Mouse (Mus musculus) embryonic facial prominence, embryonic 15.5 days (tissue): Measurements from ENCODE around the gene Mymx. TPM values are rescaled to one million over a fixed set of nuclear protein-coding genes. Genes with fewer than 3 reads are reported as not detected.
A peak's percentile ranks its signal among the peaks of the same experiment; 100 is the strongest.

ENCODE experiments used
- ATAC-seq: fragments of 200-750 bp; cut with Nextera tagmentation; 2 replicates; pipeline ENCODE4 v1.8.0; 2017; ENCODE audit warnings: low read depth, moderate TSS enrichment; ENCODE audit not compliant: insufficient number of reproducible peaks, low FRiP score, low TSS enrichment
- H3K27ac ChIP-seq: fragments of 300-500 bp; sonication (generic); replicated peaks from 2 replicates; pipeline ENCODE4 v1.5.1; 2015; ENCODE audit warnings: mild to moderate bottlenecking, inconsistent platforms
- H3K27me3 ChIP-seq: fragments of 300-500 bp; sonication (generic); 2 replicates; pipeline ENCODE4 v1.6.1; 2015; ENCODE audit warnings: inconsistent platforms
- H3K36me3 ChIP-seq: fragments of 300-500 bp; sonication (generic); 2 replicates; pipeline ENCODE4 v1.6.1; 2015; ENCODE audit warnings: mild to moderate bottlenecking, inconsistent platforms
- H3K4me1 ChIP-seq: fragments of 300-500 bp; sonication (generic); 2 replicates; pipeline ENCODE4 v1.6.1; 2015; ENCODE audit warnings: inconsistent platforms
- H3K4me2 ChIP-seq: fragments of 300-500 bp; sonication (generic); replicated peaks from 2 replicates; pipeline ENCODE4 v1.6.1; 2015; ENCODE audit warnings: mild to moderate bottlenecking, inconsistent platforms
- H3K4me3 ChIP-seq: fragments of 300-500 bp; sonication (generic); replicated peaks from 2 replicates; pipeline ENCODE4 v1.5.1; 2015; ENCODE audit warnings: mild to moderate bottlenecking, inconsistent platforms
- H3K9ac ChIP-seq: fragments of 300-500 bp; sonication (generic); 2 replicates; pipeline ENCODE4 v1.6.1; 2015; ENCODE audit warnings: inconsistent platforms
- H3K9me3 ChIP-seq: fragments of 300-500 bp; sonication (generic); replicated peaks from 2 replicates; pipeline ENCODE4 v1.6.1; 2016; ENCODE audit warnings: inconsistent platforms
- WGBS: fragments of 180-500 bp; shearing (Covaris S2); methylation state at CpG from one replicate; pipeline ENCODE4 v1.1.7; 2015; 5-methylcytosine and 5-hydroxymethylcytosine counted together
- polyA plus RNA-seq: library from polyadenylated mRNA; unstranded; fragments of >200 nt; fragmentation: Nextera tagmentation; extraction: Ambion mirVana; gene quantifications from 2 replicates; pipeline ENCODE4 v1.2.1, GENCODE M21; 2015

Gene Mymx
- polyA plus RNA-seq, 1 experiment from 2014 or later = 29.9 TPM

GRCm38 (mm10) chr17:45595736-45596390, 6.0 kb downstream of the Mymx start:
- Histone ChIP-seq H3K27ac (peak overlapping the region; percentile 22; the same call in 1 of the 2 replicates), H3K4me1 (peaks cover 76% of the 10 kb centered on the region), H3K4me3 (peak overlapping the region; percentile 52), H3K9ac (peak overlapping the region; percentile 39), H3K9me3 (no peaks in the 10 kb centered on the region), H3K27me3 (0 out of 2 replicates have a peak, but pooled peaks cover 3% of the 10 kb centered on the region), H3K4me2 (peak overlapping the region; percentile 96), H3K36me3 (no peaks in the 10 kb centered on the region)
- no peak for ATAC-seq
- 9% methylated on average over 23 of the region's 23 CpGs for WGBS

DNA sequence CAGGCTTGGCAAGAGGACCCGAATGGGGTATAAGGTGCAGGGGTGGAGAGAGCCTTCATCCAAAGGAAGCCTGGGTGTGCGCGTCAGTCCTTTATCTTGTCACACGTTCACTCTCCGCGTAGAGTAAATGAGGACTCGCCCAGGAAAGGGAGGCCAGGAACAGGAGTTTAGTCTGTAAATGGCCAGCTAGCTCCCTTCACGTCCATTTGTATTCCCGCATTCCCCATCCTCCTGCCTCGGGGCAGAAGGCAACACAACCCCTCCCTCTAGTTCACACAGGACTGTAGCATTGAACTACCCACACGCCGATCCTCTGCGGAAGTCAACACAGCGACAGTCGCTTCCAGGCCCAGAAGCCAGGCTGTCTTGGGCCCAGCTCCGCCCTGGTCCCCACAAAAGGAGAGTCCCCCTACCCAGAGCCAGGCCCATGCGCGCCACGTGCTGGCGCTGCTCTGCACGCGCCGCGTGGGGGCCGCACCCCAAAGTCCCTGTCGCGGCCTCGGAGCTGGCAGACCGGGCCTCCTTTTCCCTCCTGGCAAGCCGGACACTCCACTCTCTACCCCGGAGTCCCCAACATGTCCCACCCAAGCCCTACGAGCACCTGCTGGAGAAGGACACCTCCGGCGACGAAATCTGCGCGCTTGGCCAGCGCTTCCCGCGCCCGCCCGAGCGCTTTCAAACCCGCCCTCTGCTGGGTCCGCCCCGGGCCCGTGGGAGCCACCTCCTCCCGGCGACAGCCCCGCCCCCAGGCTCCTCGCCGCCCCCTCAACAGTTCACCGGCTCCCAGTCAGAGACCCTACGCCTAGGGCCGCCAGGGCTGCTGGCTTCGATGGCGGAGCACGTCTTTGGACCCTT, 6.8 kb downstream of the Mymx start:
- Histone ChIP-seq H3K9me3 (no peaks in the 10 kb centered on the region), H3K27ac (peak overlapping the region; percentile 22; the same call in 1 of the 2 replicates), H3K27me3 (no peaks in the 10 kb centered on the region), H3K36me3 (no peaks in the 10 kb centered on the region), H3K4me3 (peak overlapping the region; percentile 52), H3K4me2 (peak overlapping the region; percentile 96), H3K9ac (peak overlapping the region; percentile 39), H3K4me1 (peaks cover 72% of the 10 kb centered on the region)
- peak; percentile 77 for ATAC-seq
- WGBS = 1% methylated on average over 56 of the region's 58 CpGs

- 34% methylated on average over 8 of the region's 8 CpGs for WGBS
- ATAC-seq = no peak
- peak overlapping the region; percentile 96 for H3K4me2 ChIP-seq
- peak overlapping the region; percentile 52 for H3K4me3 ChIP-seq
- 0 out of 2 replicates have a peak, but pooled peaks cover 4% of the 10 kb centered on the region for H3K36me3 ChIP-seq
- no peaks in the 10 kb centered on the region for H3K27me3 ChIP-seq
- H3K9ac ChIP-seq = no peak overlapping the region
- H3K4me1 ChIP-seq = peaks cover 65% of the 10 kb centered on the region
- no peak overlapping the region for H3K27ac ChIP-seq
- no peaks in the 10 kb centered on the region for H3K9me3 ChIP-seq
Measured at GRCm38 (mm10) chr17:45594195-45594594, 7.7 kb downstream of the Mymx start.

DNA sequence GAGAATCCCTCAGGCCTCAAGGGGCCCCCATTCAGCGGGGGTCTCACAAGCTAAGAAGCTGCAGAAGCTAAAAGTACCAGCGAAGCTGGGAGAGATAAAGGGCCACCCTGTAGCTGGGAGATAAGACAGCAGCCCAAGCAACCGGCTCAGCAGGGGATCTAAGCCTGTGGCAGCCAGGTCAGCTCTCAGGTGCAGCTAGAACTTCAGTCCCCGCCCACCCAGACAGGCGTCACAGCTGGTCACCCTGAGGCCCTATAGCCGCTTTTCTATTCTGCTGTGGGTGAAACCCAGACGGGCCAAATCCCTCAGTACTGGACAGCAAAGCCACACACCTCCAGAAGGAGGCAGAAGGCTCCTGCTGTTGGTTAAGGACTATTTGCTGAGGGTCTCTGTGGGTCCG, 8.4 kb downstream of the Mymx start:
- Histone ChIP-seq H3K4me1 (peaks cover 63% of the 10 kb centered on the region), H3K9me3 (no peaks in the 10 kb centered on the region), H3K4me3 (peak overlapping the region; percentile 52; the same call in 1 of the 2 replicates), H3K27ac (0 out of 2 replicates have a peak overlapping the region, but pooled peaks have one; percentile 31), H3K36me3 (peaks cover 10% of the 10 kb centered on the region; the same call in 1 of the 2 replicates), H3K9ac (no peak overlapping the region; the same call in 1 of the 2 replicates), H3K4me2 (peak overlapping the region; percentile 96), H3K27me3 (no peaks in the 10 kb centered on the region)
- 35% methylated on average over 8 of the region's 8 CpGs for whole genome bisulfite sequencing
- no peak for ATAC-seq

GRCm38 (mm10) chr17:45592606-45593431, 9.1 kb downstream of the Mymx start:
- Histone ChIP-seq H3K27ac (peak overlapping the region; percentile 31), H3K9ac (peak overlapping the region; percentile 7; the same call in 1 of the 2 replicates), H3K27me3 (no peaks in the 10 kb centered on the region), H3K4me3 (peak overlapping the region; percentile 52; the same call in 1 of the 2 replicates), H3K9me3 (no peaks in the 10 kb centered on the region), H3K36me3 (peaks cover 16% of the 10 kb centered on the region; the same call in 1 of the 2 replicates), H3K4me2 (peak overlapping the region; percentile 28), H3K4me1 (peaks cover 63% of the 10 kb centered on the region)
- 49% methylated on average over 8 of the region's 8 CpGs for WGBS
- ATAC-seq = no peak

- 40% methylated on average over 16 of the region's 16 CpGs for WGBS
- no peak overlapping the region; the same call in 1 of the 2 replicates for H3K4me3 ChIP-seq
- H3K4me1 ChIP-seq = peaks cover 60% of the 10 kb centered on the region
- no peak for ATAC-seq
- H3K27me3 ChIP-seq = no peaks in the 10 kb centered on the region
- H3K9me3 ChIP-seq = no peaks in the 10 kb centered on the region
- H3K4me2 ChIP-seq = peak overlapping the region; percentile 28
- peak overlapping the region; percentile 7; the same call in 1 of the 2 replicates for H3K9ac ChIP-seq
- peak overlapping the region; percentile 31 for H3K27ac ChIP-seq
- H3K36me3 ChIP-seq = peaks cover 22% of the 10 kb centered on the region
Measured at GRCm38 (mm10) chr17:45591701-45592605, 9.9 kb downstream of the Mymx start.

DNA sequence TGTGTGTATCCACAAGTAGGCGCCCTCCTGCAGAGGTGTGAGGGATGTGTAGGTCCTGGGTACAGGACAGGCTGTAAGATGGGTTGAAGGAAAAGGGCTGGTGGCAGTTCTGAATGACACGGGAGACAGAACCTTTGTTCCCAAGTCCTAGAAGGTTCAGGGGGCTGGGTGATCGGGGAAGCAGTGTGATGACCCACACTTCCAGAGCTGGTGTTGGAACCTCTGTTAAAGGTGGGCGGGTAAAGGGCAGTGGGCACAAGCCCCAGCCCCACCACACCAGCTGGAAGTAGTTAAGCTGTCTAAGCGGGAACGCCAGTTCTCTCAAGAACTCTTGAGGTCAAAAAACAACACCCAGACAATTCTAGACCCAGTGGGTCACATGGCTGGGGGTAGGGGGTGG, 11.5 kb downstream of the Mymx start:
- H3K4me1 ChIP-seq = peaks cover 50% of the 10 kb centered on the region
- no peak overlapping the region for H3K4me3 ChIP-seq
- no peaks in the 10 kb centered on the region for H3K9me3 ChIP-seq
- WGBS = 65% methylated on average over 6 of the region's 6 CpGs
- H3K27me3 ChIP-seq = no peaks in the 10 kb centered on the region
- H3K9ac ChIP-seq = no peak overlapping the region
- H3K4me2 ChIP-seq = no peak overlapping the region
- no peak overlapping the region for H3K27ac ChIP-seq
- no peak for ATAC-seq
- H3K36me3 ChIP-seq = peaks cover 29% of the 10 kb centered on the region

DNA sequence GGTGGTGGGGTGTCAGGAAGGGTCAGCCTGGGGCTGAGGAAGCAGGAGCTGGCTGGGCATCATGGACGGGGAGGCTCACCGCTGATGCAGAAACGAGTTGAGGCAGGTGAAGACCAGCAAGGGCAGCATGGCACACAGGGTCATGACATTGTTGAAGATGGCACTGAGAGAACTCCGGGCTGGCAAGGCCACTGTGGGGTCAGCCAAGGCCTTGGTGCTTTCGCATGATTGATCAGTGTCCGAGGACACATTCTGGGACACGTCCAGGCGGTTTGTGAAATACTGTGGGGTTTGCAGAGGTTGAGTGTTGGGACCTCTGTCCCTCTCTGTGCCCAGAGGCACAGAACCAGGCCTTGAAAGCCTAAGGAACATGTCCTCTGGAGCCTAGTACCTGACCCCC, 12.1 kb downstream of the Mymx start:
- H3K4me3 ChIP-seq = no peak overlapping the region
- 93% methylated on average over 8 of the region's 8 CpGs for WGBS
- no peaks in the 10 kb centered on the region for H3K27me3 ChIP-seq
- no peak for ATAC-seq
- no peak overlapping the region for H3K9ac ChIP-seq
- no peaks in the 10 kb centered on the region for H3K9me3 ChIP-seq
- H3K4me1 ChIP-seq = peaks cover 51% of the 10 kb centered on the region
- no peak overlapping the region for H3K4me2 ChIP-seq
- no peak overlapping the region for H3K27ac ChIP-seq
- H3K36me3 ChIP-seq = peaks cover 29% of the 10 kb centered on the region

DNA sequence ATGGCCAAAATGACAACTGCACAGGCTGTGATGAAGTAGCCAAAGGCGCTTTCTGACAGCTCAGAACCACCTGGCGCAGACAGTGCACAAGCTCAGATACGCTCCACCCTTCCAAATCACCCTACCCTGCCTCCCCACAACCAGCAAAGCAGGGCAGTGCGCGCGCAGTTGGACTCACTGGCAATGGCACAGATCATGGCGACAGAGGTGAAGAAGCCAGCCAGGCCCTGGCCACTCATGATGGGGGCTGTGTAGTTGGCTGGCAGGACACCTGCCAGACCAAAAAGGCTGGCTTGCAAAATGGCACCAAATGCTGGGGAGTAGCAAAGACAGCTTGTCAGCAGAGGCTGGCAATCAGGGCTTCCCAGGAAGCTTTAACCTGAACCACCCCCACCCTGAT, 12.7 kb downstream of the Mymx start:
- H3K4me2 ChIP-seq = no peak overlapping the region
- H3K9ac ChIP-seq = no peak overlapping the region
- H3K27ac ChIP-seq = no peak overlapping the region
- no peaks in the 10 kb centered on the region for H3K27me3 ChIP-seq
- WGBS = 97% methylated on average over 7 of the region's 7 CpGs
- peaks cover 51% of the 10 kb centered on the region for H3K4me1 ChIP-seq
- H3K36me3 ChIP-seq = peaks cover 29% of the 10 kb centered on the region
- ATAC-seq = no peak
- H3K4me3 ChIP-seq = no peak overlapping the region
- H3K9me3 ChIP-seq = no peaks in the 10 kb centered on the region

GRCm38 (mm10) chr17:45588370-45588769, 13.5 kb downstream of the Mymx start:
- Histone ChIP-seq H3K4me3 (no peak overlapping the region), H3K27ac (no peak overlapping the region), H3K36me3 (peaks cover 29% of the 10 kb centered on the region), H3K4me1 (peaks cover 47% of the 10 kb centered on the region), H3K9ac (no peak overlapping the region), H3K27me3 (no peaks in the 10 kb centered on the region), H3K9me3 (no peaks in the 10 kb centered on the region), H3K4me2 (no peak overlapping the region)
- no peak for ATAC-seq
- WGBS = 90% methylated on average over 7 of the region's 7 CpGs
